Mouse (Mus musculus): ENCODE data around the gene B3glct. TPM values are rescaled to one million over a fixed set of nuclear protein-coding genes. Genes with fewer than 3 reads are reported as not detected.

Gene B3glct
- polyA plus RNA-seq (2015; fragmentation: Illumina TruSeq; extraction: RNeasy Lipid Tissue Mini Kit (QIAGEN cat#74804); ENCODE audit: low read depth, low replicate concordance): 12.3 TPM

DNA sequence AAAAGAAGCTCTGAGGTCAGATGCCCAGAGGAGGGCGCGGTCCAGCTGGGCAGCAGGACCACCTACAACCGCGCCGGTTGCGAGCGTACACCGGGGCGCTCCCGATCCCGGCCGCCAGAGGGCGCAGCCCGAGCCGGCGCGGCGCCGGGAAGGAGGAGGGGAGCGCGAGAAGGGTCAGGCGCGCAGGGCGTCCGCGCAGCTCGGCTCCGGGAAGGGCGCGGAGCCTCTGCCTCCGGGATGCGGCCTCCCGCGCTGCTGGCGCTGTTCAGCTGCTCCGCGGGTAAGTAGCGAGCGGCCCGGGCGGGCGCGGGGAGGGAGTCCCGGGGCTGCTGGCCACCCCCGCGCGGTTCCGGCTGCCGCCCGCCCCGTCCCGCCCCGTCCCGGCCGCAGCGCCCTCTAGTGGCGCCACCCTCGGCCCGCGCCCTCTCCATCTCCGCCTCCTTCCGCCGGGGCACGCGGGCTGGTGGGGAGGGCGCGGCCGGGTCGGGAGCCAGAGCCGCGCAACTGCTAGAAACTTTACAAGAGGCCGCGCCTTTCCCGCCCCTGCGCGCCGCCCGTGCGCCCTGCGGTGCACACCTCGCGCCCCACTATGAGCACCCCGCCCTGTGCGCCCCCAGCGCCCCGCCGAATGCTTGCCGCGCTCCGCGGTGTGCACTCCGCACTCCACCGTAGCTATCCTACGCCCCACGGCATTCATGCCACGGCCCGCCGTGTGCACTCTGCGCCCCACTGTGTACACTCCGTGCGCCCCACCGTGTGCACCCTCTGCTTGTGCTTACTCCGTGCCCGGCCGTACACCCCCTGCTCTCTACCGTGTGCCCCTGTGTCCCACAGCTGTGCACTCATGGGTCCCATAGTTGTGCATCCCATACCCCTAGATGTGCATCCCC lies at the start of gene B3glct:
B3glct (plus strand) TSS at position 131 of the 890 bp plus-strand sequence.

DNA sequence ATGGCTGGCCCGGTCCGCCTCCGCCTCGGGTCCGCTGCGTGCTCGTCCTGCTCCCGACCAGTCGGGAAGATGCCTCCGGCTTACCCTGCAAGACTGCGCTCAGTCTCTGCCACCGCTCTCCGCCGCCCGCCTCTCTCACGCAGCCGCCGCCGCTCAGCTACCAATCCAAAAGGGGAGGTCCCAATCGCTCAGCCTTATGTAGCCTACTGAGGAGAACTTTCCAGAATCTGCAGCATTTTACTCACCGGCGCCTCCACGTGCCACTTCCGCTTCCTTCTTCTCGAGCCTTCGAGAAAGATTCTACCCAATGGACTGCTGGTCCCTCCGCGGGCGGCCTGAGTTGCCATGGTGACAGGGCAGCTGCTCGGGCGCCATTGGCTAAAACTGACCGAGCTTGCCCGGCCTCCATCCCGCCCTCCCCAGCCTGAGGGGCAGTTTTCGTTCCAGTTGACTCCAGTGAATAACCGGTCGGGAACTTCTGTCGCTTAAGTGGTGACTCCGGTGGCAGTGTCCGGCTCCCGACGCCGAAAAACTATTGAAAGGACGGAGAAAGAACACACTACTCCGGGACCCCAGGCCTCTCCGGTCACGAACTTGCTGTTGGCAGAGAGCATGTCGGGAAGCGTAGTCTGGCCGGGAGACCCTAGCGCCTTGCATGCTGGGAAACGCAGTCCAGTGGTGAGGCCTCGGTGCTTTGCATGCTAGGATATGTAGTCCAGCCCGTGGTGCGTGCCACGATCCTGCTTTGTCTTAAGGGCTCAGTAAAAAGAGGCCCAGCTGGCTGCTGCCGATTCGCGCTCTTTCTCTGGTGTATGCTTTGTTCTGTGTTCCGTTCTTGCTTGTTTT lies 41.7 kb upstream of the B3glct start, which contains the start of gene Hsph1:
Hsph1 (minus strand) TSS at position 302 of the 846 bp plus-strand sequence.

Other genes starting within 250 kb of the B3glct start
- gene Tex26, start 238.6 kb upstream of the B3glct start, polyA plus RNA-seq (2015; fragmentation: Illumina TruSeq; extraction: RNeasy Lipid Tissue Mini Kit (QIAGEN cat#74804); ENCODE audit: low read depth, low replicate concordance): 0.42 TPM
- gene Wdr95, start 149.6 kb upstream of the B3glct start, polyA plus RNA-seq (2015; fragmentation: Illumina TruSeq; extraction: RNeasy Lipid Tissue Mini Kit (QIAGEN cat#74804); ENCODE audit: low read depth, low replicate concordance): 0.34 TPM
- 239 TPM for gene Hsph1, start 41.9 kb upstream of the B3glct start, polyA plus RNA-seq (2015; fragmentation: Illumina TruSeq; extraction: RNeasy Lipid Tissue Mini Kit (QIAGEN cat#74804); ENCODE audit: low read depth, low replicate concordance)